Mouse (Mus musculus) layer of hippocampus, adult 9-11 months (tissue): Measurements from ENCODE around the gene Tmem247.

Experiments
- DNase-seq: peaks from one replicate; pipeline ENCODE4 v3.0.0; 2022

Gene Tmem247

DNA sequence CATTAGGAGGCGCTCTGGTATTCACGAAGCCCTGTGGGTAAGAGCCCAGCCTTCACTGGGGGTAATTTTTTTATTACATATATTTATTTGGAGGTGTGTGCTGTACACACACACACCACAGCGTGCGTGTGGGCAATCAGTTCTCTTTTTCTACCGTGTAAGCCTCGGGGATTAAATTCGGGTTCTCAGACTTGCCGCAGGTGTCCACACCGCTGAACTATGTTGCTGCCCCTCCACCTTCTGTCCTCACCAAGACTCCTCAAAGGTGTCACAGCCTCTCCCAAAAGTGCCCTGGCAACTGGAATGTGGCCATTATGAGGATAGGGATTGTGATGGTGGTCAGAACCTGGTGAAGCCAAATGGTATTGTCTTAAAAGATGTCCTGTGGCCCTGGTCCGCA, at the start of gene Tmem247:
Tmem247 (plus strand) TSS at position 301 of the 400 bp plus-strand sequence.
- no peak for DNase-seq

DNA sequence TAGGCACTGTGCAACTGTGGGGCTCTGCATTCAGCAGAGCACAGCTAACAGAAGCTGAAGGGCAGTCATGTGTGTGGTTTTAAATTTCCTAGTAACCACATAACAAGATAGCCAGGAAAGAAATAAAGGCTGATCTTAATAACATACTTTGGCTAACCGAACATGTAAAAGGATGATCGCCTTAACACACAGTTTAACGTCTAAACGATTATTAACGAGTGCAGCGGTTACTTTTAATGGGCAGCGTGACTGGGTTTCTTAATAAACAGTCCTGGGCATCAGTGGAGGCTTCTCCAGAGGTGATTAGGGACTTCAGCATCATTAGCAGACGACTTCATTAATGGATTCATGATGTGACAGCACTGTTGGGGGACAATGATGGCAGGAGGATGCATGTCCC, 46.6 kb upstream of the Tmem247 start:
- no peak for DNase-seq

DNA sequence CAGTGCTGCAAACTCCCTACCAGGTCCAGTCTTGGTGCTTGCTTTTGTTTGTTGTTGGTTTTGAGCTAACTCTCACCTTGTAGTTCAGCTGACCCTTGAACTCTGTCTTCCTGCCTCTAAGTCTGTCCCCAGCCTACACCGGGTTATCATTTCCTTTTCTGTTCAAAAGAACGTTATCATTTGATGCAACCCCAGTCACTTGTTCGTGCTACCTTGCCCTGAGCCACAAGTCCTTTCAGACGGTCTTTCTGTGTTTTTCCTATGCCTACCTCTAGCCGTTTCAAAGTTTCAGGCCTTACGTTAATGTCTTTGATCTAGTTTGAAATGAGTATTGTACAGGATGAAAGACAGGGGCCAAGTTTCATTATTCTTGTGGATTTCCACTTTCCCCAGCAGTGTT, 44.5 kb upstream of the Tmem247 start:
- DNase-seq: no peak

DNA sequence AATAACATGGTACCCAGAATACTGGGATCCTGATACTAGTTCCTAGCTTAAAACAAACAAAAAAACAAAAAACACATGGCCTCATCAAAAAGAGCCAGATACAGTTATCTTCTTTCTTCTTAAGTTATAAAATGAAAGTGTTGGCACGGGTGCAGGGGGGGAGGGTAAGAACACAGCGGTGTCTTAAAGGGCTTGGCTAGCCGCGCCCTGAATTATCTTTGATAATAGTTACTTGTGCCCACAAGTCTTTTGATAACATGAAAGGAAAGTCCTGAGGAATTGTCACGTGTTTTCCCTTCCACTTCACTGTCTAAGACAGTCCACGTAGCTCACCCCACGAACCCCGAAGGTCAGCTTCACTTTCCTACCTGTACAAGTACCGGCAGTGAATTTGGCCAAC, 40.2 kb upstream of the Tmem247 start:
- DNase-seq: no peak

DNA sequence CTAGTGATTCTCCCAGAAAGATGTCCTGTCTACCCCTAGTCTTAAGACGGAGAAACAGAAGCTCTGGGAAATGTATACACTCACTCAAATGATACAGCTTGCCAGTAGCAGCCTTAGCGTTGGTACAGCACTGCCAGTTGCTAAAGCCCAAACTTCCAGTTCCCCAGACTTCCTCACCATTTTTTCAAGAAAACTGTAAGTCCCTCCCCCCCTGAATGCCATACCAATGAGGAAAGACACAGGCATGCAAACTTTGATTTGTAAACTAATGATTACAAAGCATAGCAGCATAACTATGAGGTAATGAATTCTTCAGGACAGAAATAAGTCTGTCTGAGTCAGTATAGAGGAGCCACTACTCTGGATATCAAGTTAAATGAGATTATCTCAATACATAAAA, 39.4 kb upstream of the Tmem247 start:
- no peak for DNase-seq

DNA sequence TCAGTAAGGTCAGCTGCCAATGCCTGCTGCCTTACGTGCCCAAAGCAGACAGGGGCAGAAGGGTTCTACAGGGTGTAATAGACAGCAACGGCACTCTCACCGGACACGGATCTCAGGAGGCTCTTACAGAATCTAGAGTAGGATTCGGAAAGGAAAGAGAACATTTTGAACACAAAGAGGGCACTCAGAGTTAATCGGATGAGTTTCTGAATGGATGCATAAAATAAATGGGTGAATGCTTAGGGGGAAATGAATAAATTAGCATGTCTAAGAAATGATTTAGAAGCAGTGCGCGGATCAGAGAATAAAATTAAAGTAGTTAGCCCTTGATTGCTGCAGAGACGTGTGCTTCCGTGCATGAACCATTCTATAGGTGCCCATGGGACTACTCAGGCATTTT, 37.1 kb upstream of the Tmem247 start:
- no peak for DNase-seq

DNA sequence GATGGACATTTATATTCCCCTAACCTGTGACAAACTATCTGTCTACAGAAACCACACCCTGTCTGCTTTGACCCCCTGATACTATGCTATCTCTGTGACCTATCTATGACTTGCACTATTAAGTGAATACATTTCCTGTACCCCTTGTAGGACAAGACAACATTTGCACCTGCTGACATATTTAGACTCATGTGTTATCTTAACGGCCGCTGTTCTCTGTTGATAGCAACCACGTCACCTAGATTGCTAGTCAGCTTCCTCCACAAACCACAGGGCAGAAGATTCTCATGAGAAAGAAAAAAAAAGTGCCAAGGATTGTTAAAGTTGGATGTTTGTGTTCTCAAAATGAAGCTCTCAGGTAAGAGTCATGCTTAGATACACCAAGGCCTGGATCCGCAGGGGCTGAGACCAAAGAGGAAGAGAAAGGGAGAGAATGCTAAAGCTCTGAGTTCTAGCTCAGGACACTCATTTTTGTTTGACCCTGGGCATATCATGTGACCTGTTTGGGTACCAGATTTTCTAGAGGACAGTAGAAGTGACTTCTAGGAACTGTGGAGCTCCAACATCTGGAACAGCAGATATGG, 36.6 kb upstream of the Tmem247 start:
- no peak for DNase-seq

DNA sequence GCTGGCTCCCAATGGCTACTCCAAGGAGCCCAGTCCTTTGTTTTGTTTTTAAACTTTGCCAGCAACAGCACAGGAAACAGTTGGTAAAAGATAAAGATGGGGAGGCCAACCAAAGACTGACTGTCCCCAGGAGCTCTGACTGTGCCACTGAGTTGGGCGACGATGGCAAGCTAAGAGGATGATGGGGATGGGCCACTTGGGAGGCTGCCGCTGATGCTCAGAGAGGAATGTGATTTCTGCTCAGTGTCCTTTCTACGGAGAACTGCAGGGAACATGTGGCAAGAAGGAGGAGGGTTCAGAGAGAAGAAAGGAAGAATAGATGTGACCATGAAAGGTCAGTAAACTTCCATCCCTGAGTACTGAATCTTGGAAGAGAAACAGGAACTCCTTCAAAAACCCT, 22.0 kb upstream of the Tmem247 start:
- no peak for DNase-seq

DNA sequence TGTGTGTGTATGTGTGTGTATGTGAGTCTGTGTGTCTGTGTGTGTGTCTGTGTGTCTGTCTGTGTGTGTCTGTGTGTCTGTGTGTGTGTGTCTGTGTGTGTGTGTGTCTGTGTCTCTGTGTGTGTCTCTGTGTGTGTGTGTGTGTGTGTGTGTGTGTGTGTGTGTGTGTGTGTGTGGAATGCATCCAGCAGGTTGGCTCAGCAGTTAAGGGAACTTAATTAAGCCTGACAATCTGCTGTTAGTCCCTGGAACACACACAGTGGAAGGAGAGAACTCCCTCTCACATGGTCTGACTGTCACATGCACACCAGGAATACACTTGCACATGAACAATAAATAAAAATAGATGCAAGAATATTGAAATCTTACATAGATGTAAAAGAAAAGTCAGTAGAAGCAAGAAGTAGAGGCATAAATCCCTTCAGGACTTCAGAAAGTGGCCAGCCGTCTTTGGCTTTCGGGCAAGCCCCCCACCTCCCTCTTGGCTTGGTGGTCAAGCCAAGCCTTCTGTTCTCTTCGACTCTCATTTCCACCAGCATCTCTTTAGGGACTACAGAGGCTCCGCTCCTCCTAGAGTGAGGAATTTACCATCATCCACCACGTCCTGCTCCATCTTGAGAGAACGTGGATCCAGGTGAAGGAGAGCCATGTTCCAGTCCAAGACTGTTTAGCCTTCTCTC, 19.5 kb upstream of the Tmem247 start:
- DNase-seq: no peak

DNA sequence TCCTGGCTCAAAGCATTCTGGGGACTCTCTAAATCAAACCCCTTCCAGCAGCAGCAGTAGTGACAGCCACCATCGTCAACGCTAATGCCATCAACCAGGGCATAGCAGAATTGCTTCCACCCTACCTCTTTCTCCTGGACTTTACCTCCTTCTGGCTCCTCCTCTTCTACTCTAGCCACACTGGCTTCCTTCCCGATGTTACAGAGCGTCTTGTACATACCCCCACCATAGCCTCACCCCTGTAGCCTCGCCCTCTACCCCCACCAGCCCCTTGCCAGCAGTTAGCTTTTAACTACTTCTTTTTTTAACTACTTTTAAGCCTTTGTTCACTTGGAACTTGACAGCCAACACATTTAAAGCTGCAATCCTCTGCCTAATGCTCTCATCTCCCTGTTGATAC, 17.3 kb upstream of the Tmem247 start:
- DNase-seq: no peak

DNA sequence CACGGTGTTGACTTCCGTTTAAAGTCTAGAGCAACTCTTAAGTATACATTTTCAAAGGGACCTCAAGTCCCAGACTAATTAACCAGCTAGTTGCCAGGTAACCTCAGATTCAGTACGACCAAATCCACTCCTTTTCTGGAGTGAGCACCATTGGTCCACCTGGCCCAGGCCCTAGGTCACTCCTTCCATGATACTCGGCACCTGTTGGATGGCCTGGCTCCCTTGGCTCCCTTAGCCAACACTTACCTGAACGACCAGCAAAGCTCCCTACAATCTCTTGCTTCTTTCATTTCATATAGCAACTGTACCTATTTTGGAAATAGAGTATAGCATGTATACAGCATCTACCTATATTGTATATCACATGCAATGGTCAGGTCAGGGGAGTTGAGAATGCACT, 16.6 kb upstream of the Tmem247 start:
- DNase-seq: no peak

DNA sequence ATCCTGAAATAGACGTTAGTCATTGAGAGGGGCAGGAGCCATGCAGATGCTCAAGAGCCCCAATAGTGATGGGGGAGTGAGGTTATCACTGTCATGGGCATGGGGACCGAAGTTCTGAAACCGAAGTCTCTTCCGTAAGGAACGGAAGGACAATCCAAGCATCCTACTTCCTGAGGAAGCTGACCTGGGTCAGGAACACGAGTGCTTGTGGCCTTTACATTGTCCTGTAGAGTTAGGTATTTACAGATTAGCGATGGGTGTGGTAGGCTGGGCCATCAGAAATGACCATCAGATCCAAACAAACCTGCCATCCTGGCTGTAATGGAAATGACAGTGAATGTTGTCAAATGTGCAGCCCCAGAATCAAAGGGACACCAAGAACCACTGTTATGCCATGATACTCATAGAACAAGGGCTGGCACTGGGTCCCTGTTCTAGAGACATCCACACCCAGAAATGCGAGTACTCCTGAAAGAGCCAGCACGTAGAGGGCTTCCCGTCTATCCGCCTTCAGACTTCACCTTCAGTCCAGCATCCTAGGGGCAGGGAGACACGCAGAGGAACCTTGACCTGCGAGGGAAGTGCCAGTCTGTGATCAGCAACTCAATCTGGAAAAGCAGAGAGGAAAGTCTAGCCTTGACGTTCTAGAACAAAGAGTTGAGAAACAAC, 14.6 kb upstream of the Tmem247 start:
- DNase-seq: no peak

DNA sequence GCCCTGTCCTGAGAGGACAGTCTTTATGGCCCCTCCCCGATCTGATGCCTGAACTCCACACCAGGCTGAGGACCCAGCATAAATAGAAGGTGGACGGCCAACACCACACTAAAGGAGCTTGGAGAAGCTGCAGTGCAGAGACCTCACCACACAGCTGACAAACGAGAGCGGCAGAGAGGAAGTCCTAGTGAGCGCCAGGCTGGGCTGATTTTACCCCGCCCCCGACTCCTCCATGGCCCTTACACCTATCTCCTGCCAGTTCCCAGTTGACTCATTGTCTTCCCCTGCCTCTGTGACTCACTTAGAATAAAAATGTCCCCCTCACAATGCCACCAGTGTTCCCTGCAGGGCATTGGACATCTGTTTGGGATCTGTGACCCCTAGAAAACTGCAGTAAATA, 13.6 kb upstream of the Tmem247 start:
- DNase-seq: peak; percentile 32

DNA sequence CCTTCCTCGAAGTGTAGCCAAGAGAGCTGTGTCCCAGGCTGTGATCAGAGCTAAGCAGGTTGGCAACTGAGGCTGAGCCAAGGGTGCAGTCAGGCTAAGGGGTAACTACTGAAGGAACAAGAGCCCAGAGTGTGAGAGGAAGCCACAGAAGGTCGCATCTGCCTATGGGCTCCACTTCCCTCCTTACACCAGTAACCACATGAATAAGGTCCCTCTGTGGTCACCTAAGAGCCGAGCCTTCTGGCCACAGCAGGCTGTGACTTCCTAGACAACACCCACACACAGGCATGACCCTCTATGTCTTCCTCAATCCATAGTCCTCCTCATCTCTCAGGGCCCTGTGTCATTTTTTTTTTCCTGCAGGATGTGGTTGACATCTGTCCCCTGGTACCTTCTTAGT, 12.9 kb upstream of the Tmem247 start:
- no peak for DNase-seq

DNA sequence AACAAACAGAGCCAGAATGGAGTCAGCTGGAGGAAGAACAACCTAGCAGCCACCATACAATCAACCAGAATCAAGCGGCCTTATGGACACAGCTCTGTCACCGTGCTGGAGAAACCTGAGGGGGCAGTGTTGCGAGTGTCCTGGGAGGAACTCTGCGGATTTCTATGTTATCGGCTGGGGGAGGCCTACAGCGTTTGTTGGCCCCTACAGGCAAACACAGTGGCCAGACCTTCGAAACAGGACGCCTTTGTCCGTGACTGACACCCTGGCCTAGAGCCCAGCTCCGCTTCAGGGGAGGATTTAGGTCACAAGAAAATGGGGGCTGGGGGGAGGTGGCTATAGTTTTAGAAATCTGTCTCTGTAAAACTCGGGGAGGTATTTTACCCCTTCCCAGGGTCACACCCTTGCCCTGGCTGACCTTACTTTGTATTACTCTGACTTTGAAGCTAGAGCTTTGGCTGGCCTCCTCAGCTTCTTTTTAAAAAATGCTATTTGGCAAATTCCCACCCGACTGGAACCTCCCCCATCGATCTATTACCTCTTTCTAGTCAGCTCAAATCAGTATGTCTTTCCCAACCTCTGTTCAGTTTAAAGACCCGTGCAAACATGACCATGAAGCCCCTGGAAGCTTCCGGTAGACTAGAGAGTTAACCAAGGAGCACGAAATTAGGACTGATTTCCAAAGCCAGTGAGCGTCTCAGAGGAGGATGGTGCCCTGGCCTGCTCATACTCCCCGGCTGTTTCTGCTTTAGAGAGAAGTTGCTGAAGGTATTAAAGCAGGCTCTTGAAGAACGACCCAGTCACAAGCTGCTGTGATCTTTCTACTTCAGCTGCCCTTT, 11.6 kb upstream of the Tmem247 start:
- DNase-seq: peak; percentile 66

DNA sequence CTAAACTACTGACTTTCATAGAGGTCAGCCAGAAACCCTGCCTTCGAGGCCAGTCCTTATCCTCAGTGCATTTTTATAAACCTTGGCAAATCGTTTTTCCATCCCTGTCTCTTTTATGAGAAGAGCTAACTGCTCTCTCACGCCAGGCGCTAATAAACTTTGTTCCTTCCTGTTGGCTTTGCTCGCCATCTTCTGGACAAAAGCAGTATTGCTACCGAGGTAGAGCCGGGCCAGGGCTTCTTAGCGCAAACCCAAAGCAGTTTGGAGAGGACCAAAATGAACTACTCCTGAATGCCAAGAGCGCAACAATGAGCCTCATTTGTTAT, 11.0 kb upstream of the Tmem247 start:
- peak; percentile 69 for DNase-seq

DNA sequence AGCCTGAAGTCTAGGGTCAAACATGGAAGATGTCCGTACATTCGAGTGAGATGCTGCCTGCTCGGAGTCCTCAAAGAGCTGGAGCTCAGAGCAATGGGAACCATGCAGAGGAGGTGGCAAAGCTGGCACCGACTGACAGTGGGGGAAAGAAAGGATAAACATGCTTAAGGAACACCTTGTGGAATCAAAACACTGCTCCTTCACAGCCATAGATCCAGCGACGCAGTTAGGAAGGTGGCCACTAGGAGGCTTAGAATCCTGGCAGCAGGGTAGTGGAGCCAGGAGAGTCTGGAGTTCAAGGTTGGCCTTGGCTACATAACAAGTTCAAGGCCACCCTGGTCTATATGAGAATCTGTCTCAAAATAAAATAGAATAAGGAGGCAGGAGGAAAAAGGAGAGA, 10.5 kb upstream of the Tmem247 start:
- no peak for DNase-seq

DNA sequence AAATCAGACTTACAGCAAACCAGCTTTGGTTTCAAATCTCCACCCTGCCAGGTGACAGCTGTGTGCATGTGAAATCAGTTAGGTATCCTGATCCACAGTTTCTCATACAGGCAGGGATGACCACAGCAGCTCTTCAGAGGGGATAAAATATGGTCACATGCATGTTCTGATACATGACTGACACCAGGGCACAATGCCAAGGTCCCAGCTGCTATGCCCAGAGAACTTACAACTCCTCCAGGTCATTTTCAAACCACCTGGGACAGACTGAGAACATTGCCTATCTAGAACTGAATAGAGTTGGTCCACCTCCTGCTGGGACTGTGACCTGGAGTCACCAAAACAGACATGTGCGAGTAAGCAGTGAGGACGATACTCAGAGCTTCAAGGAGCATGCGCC, 10.1 kb upstream of the Tmem247 start:
- DNase-seq: no peak

DNA sequence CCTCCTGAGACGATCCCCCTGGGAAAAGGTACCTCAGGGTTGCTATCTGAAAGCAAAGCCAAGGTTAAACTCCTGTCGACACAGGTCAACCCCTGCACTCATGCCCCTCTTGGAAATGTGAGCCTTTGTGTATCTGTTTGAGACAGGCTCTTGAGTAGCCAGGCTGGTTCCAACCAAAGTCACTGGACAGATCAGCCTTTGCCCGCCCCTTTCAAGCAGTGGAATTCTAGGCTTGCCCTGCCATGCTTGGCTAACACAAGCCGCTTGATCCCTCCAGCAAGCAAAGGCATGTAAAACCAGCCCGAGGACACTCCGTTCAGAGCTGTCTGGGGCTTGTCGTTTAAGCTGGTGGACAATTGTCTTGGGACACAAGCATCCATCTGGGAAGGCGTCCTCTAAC, 8.8 kb upstream of the Tmem247 start:
- no peak for DNase-seq

DNA sequence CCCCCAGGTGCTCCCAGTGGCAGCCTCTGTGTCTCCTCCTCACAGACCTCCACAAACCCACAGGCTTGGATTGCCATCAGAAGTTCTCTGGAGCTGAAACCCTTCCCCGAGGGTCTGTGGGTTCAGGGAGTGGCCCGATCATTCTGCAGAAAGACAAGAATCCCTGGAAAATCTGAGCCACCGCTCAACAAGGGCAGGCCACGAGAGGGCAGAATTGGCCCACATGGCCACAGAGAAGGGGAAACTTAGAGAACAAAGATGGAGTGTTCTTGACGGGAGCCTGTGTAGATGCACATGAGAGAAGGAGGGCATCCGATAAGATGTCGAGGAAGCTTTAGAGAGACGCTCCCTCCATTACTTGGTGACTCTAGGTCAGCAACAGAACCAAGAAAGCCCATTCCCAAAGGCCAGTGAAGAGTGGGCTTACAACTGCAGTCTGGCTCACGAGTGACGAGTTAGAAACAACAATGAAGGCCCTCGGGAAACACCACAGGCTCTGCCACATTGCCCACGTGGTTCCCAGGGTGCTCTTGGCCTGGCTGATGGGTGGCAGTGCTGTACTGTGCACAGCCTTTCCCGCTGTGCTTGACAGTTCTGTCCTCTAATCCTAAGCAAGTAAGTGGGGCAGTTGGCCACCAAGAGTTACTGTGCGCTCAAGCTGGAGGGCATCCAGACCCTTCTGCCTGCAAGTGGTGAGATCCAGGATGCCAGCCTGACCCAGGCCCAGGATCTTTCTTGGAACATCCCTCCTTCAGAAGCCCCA, 7.2 kb upstream of the Tmem247 start:
- peak; percentile 43 for DNase-seq

DNA sequence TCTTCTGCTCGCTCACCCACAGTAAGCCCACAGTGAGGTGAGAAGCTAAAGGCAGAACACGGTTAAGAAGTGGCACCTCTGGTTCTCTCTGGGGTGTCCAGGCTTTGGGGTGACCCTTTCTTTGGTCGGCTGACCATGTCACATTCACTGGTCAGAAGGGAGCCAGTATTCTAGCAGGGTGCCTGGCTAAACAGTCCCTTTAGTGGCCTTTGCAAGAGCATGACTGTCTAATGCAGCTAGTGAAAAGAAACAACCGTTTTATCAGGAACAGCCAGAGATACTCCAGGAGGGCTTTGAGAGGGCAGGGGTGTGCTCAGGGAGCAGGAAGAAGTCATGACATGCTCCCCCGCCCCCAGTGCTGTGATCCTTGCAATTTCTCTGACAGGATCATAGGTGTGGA, 5.9 kb upstream of the Tmem247 start:
- no peak for DNase-seq

DNA sequence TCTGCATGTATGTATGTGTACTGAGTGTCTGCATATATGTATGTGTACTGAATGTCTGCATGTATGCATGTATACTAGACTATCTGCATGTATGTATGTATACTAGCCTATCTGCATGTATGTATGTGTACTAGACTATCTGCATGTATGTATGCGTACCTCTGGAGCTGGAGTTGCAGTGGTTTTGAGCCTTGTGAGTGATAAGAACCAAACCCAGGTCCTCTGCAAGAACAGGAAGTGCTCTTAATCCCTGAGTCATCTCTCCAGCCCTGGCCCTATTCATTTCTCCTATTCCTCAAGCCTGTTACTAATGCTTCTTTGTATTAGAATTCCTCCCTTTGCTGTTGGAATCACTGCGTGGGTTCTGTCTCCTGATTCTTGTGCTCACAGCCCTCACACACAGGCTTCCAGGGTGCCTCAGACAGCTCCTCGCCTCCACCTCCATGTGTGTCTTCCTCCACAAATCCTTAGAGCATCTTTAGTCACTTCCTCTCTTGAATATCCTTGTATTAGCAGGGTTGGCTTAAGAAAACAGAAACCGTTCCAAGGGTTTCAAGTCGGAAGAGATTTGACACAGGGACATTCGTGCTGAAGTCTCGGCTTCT, 4.0 kb upstream of the Tmem247 start:
- DNase-seq: no peak

DNA sequence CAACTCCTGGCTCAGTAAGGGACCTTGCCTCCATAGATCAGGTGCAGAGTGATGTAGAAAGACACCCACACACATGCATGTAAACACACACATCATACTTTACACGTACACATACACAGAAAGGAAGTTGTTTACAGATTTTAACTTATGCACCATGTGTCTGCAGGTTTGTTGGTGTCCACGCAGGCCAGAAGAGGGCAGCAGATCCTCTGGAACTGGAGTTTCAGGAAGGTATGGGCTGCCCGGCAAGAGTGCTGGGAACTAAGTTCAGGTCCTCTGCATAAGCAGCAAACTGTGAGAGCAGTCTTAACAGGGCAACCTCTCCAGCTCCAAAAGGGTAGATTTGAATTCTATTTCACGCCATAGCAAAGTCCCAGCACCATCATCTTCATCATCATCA, 1.6 kb upstream of the Tmem247 start:
- no peak for DNase-seq
